Mouse (Mus musculus): ENCODE measurements around the gene Fbxo39. TPM values are rescaled to one million over a fixed set of nuclear protein-coding genes. Genes with fewer than 3 reads are reported as not detected.

The Fbxo39 gene
- polyA plus RNA-seq, 1 experiment from 2014 or later: not detected

DNA sequence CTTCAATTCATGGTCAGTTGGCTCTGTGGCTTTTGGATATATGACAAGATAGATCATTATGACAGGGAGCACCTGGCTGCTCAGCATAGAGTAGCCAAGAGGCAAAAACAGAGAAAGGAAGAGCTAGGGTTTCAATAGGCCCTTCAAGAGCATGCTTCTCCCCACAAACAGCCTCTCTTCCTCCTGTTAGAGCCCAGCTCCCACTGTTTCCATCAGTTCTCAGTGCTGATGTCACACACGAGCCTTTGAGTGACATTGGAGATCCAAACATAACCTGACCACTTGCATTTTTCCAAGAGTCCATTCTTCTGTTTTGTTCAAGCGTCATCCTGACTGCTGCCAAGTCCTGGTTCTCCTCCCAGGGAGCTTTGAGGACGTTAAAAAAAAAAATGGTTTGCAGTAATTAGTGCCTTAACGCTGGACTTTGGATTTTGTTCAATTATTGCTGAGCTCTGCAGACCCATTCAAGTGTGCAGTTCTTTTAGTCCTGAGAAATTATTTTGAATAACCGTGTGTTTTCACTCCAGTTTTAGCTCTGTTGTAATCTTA lies 32.3 kb upstream of the Fbxo39 start:
- 60% methylated on average over 5 of the region's 5 CpGs for WGBS

DNA sequence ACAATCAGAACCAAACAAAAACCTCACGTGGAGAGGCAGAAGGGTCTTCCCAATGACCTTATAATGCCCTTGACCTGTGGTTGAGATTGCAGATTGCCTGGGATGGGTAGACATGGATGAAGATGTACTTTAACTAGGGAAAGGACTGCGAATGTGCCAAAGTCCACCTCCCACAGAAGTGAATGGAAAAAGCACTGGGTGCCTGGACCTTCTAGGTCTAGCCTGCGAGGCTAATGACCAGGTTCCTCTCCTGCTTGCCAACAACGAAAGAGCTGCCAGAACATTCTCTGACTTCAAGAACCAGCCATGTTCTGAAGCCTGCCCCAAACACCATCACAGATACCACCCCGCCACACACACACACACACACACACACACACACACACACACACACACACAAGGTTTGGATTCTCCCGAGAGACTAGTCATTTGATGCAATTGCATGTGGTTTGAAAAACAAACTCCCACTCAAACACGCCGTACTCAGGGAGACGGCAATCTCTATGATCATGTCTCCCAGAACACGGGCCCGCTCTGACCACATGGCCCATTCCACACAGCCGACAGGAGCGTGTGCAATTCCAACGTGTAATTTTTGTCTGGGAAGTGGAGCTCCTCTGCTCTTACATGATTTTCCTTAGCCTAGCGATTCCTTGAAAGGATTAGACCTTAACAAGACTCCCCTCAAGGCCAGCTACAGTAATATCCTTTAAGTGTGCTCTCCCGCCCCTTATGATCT lies 30.6 kb upstream of the Fbxo39 start:
- Histone ChIP-seq H3K9me3 (ENCODE audit: control insufficient read depth, low read length) (no peaks in the 10 kb centered on the region), H3K9ac (ENCODE audit: low read length) (no peak overlapping the region), H3K4me2 (ENCODE audit: low read length) (no peak overlapping the region), H3K27me3 (ENCODE audit: control insufficient read depth, insufficient read depth, low read length) (no peaks in the 10 kb centered on the region), H3K27ac (replicated peaks in 1 of 2; ENCODE audit: control insufficient read depth in 1 of 2, insufficient read depth in 1 of 2, low read depth in 2 of 2, low read length in 2 of 2) (no peak overlapping the region), H3K4me1 (ENCODE audit: control insufficient read depth in 2 of 2, insufficient read depth in 2 of 2, low read length in 2 of 2) (peaks cover 3 to 7% of the 10 kb centered on the region in 2 experiments), H3K4me3 (ENCODE audit: control insufficient read depth in 1 of 2, insufficient read depth in 1 of 2, low read depth in 1 of 2, low read length in 2 of 2) (no peak overlapping the region), H3K36me3 (ENCODE audit: control insufficient read depth, insufficient read depth, low read length) (no peaks in the 10 kb centered on the region)
- WGBS: 89% methylated on average over 16 of the region's 16 CpGs
- no peak for ATAC-seq (ENCODE audit: insufficient number of reproducible peaks, insufficient read depth, low FRiP score, low read depth)

More for the DNA sequence above, 32.3 kb upstream of the Fbxo39 start:
- Histone ChIP-seq H3K36me3 (ENCODE audit: control insufficient read depth, insufficient read depth, low read length) (no peaks in the 10 kb centered on the region), H3K9me3 (ENCODE audit: control insufficient read depth, low read length) (no peaks in the 10 kb centered on the region), H3K27ac (replicated peaks in 1 of 2; ENCODE audit: control insufficient read depth in 1 of 2, insufficient read depth in 1 of 2, low read depth in 2 of 2, low read length in 2 of 2) (no peak overlapping the region), H3K4me3 (ENCODE audit: control insufficient read depth in 1 of 2, insufficient read depth in 1 of 2, low read depth in 1 of 2, low read length in 2 of 2) (no peak overlapping the region), H3K27me3 (ENCODE audit: control insufficient read depth, insufficient read depth, low read length) (no peaks in the 10 kb centered on the region), H3K4me1 (ENCODE audit: control insufficient read depth in 2 of 2, insufficient read depth in 2 of 2, low read length in 2 of 2) (peaks cover 3 to 7% of the 10 kb centered on the region in 2 experiments), H3K9ac (ENCODE audit: low read length) (no peak overlapping the region), H3K4me2 (ENCODE audit: low read length) (no peak overlapping the region)
- ATAC-seq (ENCODE audit: insufficient number of reproducible peaks, insufficient read depth, low FRiP score, low read depth): no peak

DNA sequence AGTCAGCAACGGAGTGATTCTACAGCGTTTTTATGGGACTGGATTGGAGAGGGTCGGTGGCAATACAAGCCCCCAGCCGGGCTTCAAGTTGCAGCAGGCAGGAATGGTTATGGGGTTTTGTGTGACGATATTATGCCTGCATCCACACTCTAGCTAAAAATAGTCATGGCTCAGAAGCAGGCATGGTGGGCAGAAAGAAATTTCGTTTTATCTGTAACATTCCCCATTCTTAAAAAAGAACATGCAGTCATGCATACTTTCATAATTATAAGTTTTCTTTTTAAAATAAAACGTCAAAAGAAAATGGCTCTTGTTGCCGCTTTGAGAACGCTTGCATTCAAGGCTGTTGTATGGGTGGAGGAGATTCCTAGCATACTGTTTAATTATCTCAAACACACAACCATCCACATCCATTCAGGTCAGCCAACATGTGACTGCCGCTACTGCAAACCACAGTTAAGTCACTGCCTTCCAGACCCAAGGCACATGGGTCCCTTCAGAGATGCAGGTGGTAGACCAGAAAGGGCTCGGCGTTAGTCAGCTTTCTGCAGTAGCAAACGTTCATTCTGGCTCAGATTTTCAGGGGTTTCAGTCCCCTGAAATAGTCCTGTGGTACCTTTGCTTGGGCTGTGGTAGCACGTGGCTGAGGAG lies 29.6 kb upstream of the Fbxo39 start:
- H3K4me2 ChIP-seq (ENCODE audit: low read length): no peak overlapping the region
- ATAC-seq (ENCODE audit: insufficient number of reproducible peaks, insufficient read depth, low FRiP score, low read depth): no peak
- 67% methylated on average over 14 of the region's 14 CpGs for WGBS

DNA sequence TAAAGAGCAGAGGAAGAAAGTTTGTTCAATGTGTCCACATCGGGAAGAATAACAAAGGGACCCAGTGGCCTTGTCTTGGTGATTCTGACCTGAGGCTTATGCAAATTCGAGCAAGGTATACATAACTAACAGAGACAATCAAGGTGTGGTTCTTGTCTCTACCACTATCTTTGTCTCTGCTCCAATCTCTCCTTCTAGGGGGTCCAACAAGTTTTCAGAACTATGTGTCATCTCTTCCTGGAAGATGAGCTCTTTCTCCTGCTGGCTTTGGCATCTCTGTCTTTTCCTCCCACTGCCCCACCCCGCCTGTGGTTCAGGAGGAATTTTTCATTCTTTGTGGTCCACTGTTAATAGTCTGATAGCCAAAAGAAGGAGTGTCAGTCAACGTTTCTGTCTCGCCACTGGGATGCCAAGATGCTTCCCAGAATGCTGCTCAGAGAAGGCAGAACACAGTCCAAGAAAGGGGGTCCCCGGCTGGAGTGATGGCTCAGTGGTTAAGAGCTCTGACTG lies 28.2 kb upstream of the Fbxo39 start:
- WGBS: 67% methylated on average over 6 of the region's 6 CpGs
- Histone ChIP-seq H3K4me1 (ENCODE audit: control insufficient read depth in 2 of 2, insufficient read depth in 2 of 2, low read length in 2 of 2) (peaks cover 3 to 7% of the 10 kb centered on the region in 2 experiments), H3K36me3 (ENCODE audit: control insufficient read depth, insufficient read depth, low read length) (no peaks in the 10 kb centered on the region), H3K9ac (ENCODE audit: low read length) (no peak overlapping the region), H3K27ac (replicated peaks in 1 of 2; ENCODE audit: control insufficient read depth in 1 of 2, insufficient read depth in 1 of 2, low read depth in 2 of 2, low read length in 2 of 2) (no peak overlapping the region), H3K4me2 (ENCODE audit: low read length) (no peak overlapping the region), H3K4me3 (ENCODE audit: control insufficient read depth in 1 of 2, insufficient read depth in 1 of 2, low read depth in 1 of 2, low read length in 2 of 2) (no peak overlapping the region), H3K9me3 (ENCODE audit: control insufficient read depth, low read length) (no peaks in the 10 kb centered on the region), H3K27me3 (ENCODE audit: control insufficient read depth, insufficient read depth, low read length) (no peaks in the 10 kb centered on the region)
- no peak for ATAC-seq (ENCODE audit: insufficient number of reproducible peaks, insufficient read depth, low FRiP score, low read depth)

More for the DNA sequence above, 29.6 kb upstream of the Fbxo39 start:
- Histone ChIP-seq H3K4me3 (ENCODE audit: control insufficient read depth in 1 of 2, insufficient read depth in 1 of 2, low read depth in 1 of 2, low read length in 2 of 2) (no peak overlapping the region), H3K4me1 (ENCODE audit: control insufficient read depth in 2 of 2, insufficient read depth in 2 of 2, low read length in 2 of 2) (peaks cover 3 to 7% of the 10 kb centered on the region in 2 experiments), H3K27me3 (ENCODE audit: control insufficient read depth, insufficient read depth, low read length) (no peaks in the 10 kb centered on the region), H3K36me3 (ENCODE audit: control insufficient read depth, insufficient read depth, low read length) (no peaks in the 10 kb centered on the region), H3K27ac (replicated peaks in 1 of 2; ENCODE audit: control insufficient read depth in 1 of 2, insufficient read depth in 1 of 2, low read depth in 2 of 2, low read length in 2 of 2) (no peak overlapping the region), H3K9ac (ENCODE audit: low read length) (no peak overlapping the region), H3K9me3 (ENCODE audit: control insufficient read depth, low read length) (no peaks in the 10 kb centered on the region)

DNA sequence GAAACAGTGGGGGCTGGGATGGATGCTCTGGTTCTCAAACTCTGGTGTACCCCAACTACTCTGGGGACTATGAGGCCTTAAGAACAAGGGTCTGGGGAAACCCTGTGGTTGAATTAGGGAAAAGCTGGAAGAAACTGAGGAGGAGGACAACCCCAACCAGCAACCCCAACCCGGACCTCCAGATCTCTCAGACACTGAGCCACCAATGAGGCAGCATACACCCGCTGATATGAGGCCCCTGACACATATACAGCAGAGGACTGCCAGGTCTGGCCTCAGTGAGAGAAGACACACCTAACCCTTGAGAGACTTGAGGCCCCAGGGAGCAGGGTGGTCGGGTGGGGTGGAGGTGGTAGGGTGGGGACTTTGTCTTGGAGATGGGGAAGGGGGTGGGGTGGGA lies 27.6 kb upstream of the Fbxo39 start:
- Histone ChIP-seq H3K4me1 (ENCODE audit: control insufficient read depth in 2 of 2, insufficient read depth in 2 of 2, low read length in 2 of 2) (peaks cover 3 to 7% of the 10 kb centered on the region in 2 experiments), H3K9me3 (ENCODE audit: control insufficient read depth, low read length) (no peaks in the 10 kb centered on the region), H3K4me2 (ENCODE audit: low read length) (no peak overlapping the region), H3K27ac (replicated peaks in 1 of 2; ENCODE audit: control insufficient read depth in 1 of 2, insufficient read depth in 1 of 2, low read depth in 2 of 2, low read length in 2 of 2) (no peak overlapping the region), H3K36me3 (ENCODE audit: control insufficient read depth, insufficient read depth, low read length) (no peaks in the 10 kb centered on the region), H3K27me3 (ENCODE audit: control insufficient read depth, insufficient read depth, low read length) (no peaks in the 10 kb centered on the region), H3K9ac (ENCODE audit: low read length) (no peak overlapping the region), H3K4me3 (ENCODE audit: control insufficient read depth in 1 of 2, insufficient read depth in 1 of 2, low read depth in 1 of 2, low read length in 2 of 2) (no peak overlapping the region)
- 69% methylated on average over 3 of the region's 3 CpGs for WGBS
- ATAC-seq (ENCODE audit: insufficient number of reproducible peaks, insufficient read depth, low FRiP score, low read depth): no peak

DNA sequence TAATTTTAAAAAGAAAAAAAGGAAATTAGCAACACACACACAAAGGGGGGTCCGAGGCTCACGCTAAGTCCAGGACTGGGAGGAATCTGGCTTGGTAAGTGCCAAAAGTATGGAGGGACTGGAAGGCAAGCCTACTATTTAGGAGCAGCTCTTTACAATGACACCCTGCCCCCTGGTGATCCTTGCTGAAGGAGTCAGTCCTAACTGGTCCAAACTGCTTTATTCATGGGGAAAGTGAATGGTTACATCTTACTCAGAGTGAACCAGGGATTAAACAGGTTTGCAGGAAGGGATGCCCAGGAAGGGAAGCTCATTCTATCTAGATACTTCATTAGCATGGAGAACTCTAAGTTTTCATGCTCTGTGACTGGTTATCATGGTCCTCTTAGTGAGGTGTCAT lies 27.1 kb upstream of the Fbxo39 start:
- no peak for ATAC-seq (ENCODE audit: insufficient number of reproducible peaks, insufficient read depth, low FRiP score, low read depth)
- no peaks in the 10 kb centered on the region for H3K36me3 ChIP-seq (ENCODE audit: control insufficient read depth, insufficient read depth, low read length)
- no peak overlapping the region for H3K4me2 ChIP-seq (ENCODE audit: low read length)
- peaks cover 3 to 7% of the 10 kb centered on the region in 2 experiments for H3K4me1 ChIP-seq (ENCODE audit: control insufficient read depth in 2 of 2, insufficient read depth in 2 of 2, low read length in 2 of 2)
- H3K27ac ChIP-seq (replicated peaks in 1 of 2; ENCODE audit: control insufficient read depth in 1 of 2, insufficient read depth in 1 of 2, low read depth in 2 of 2, low read length in 2 of 2): no peak overlapping the region
- H3K4me3 ChIP-seq (ENCODE audit: control insufficient read depth in 1 of 2, insufficient read depth in 1 of 2, low read depth in 1 of 2, low read length in 2 of 2): no peak overlapping the region
- WGBS: 85% methylated on average over 2 of the region's 2 CpGs
- H3K9ac ChIP-seq (ENCODE audit: low read length): no peak overlapping the region
- no peaks in the 10 kb centered on the region for H3K9me3 ChIP-seq (ENCODE audit: control insufficient read depth, low read length)
- H3K27me3 ChIP-seq (ENCODE audit: control insufficient read depth, insufficient read depth, low read length): no peaks in the 10 kb centered on the region

DNA sequence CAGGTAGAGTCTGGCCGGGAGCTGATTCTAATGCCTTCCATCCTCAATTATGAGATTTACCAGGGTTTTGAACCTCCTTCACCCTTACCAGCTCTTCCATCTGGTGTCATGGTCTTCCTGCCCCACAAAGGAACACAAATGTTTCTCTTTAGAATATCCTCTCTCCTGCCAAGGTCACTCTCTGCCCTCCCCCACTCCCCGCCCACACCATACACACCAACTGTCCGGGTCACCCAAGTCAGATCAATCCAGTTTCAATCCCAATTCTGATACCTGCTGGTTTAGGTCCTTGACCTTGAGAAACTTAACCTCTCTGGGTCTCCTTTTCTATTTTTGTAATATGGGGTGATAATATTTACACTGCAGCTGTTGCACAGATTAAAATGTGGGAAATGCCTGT lies 26.7 kb upstream of the Fbxo39 start:
- WGBS: 75% methylated on average over 3 of the region's 3 CpGs
- no peak overlapping the region for H3K4me2 ChIP-seq (ENCODE audit: low read length)
- no peak overlapping the region for H3K27ac ChIP-seq (replicated peaks in 1 of 2; ENCODE audit: control insufficient read depth in 1 of 2, insufficient read depth in 1 of 2, low read depth in 2 of 2, low read length in 2 of 2)
- H3K9ac ChIP-seq (ENCODE audit: low read length): no peak overlapping the region
- H3K4me1 ChIP-seq (ENCODE audit: control insufficient read depth in 2 of 2, insufficient read depth in 2 of 2, low read length in 2 of 2): peaks cover 3 to 7% of the 10 kb centered on the region in 2 experiments
- no peak overlapping the region for H3K4me3 ChIP-seq (ENCODE audit: control insufficient read depth in 1 of 2, insufficient read depth in 1 of 2, low read depth in 1 of 2, low read length in 2 of 2)
- ATAC-seq (ENCODE audit: insufficient number of reproducible peaks, insufficient read depth, low FRiP score, low read depth): no peak
- H3K9me3 ChIP-seq (ENCODE audit: control insufficient read depth, low read length): no peaks in the 10 kb centered on the region
- no peaks in the 10 kb centered on the region for H3K36me3 ChIP-seq (ENCODE audit: control insufficient read depth, insufficient read depth, low read length)
- H3K27me3 ChIP-seq (ENCODE audit: control insufficient read depth, insufficient read depth, low read length): no peaks in the 10 kb centered on the region

Data from heart, embryonic 14.5 days (tissue).